Mouse (Mus musculus) embryonic facial prominence, embryonic 10.5 days (tissue): ENCODE results near the gene Gcnt2. TPM values are rescaled to one million over a fixed set of nuclear protein-coding genes. Genes with fewer than 3 reads are reported as not detected.

Source experiments
- DNase-seq: peaks from one replicate; pipeline ENCODE4 v3.0.0-alpha.2; 2017; ENCODE audit warnings: low spot score
- H3K27ac ChIP-seq: fragments of 300-500 bp; sonication (generic); replicated peaks from 2 replicates; pipeline ENCODE4 v1.5.1; 2016; ENCODE audit warnings: mild to moderate bottlenecking
- H3K27me3 ChIP-seq: fragments of 300-500 bp; sonication (generic); replicated peaks from 2 replicates; pipeline ENCODE4 v1.6.1; 2016; ENCODE audit warnings: low read depth, mild to moderate bottlenecking; ENCODE audit not compliant: poor library complexity, severe bottlenecking
- H3K36me3 ChIP-seq: fragments of 300-500 bp; sonication (generic); replicated peaks from 2 replicates; pipeline ENCODE4 v1.6.1; 2016; ENCODE audit warnings: mild to moderate bottlenecking, moderate library complexity
- H3K4me1 ChIP-seq: fragments of 300-500 bp; sonication (generic); 2 replicates; pipeline ENCODE4 v1.6.1; 2016
- H3K4me3 ChIP-seq: fragments of 300-500 bp; sonication (generic); 2 replicates; pipeline ENCODE4 v1.5.1; 2016; ENCODE audit warnings: mild to moderate bottlenecking, moderate library complexity
- H3K9me3 ChIP-seq: fragments of 300-500 bp; sonication (generic); 2 replicates; pipeline ENCODE4 v1.6.1; 2016; ENCODE audit warnings: mild to moderate bottlenecking
- WGBS: fragments of 180-500 bp; shearing (Covaris S2); methylation state at CpG from one replicate; pipeline ENCODE4 v1.1.7; 2016; 5-methylcytosine and 5-hydroxymethylcytosine counted together
- polyA plus RNA-seq: library from polyadenylated mRNA; unstranded; fragments of >200 nt; fragmentation: Nextera tagmentation; extraction: Ambion mirVana; gene quantifications from 2 replicates; pipeline ENCODE4 v1.2.1, GENCODE M21; 2016

Gcnt2 gene
- polyA plus RNA-seq = 2.1 and 2.9 TPM in 2 replicates

- peak within 1 kb of the TSS; percentile 34; the same call in 1 of the 2 replicates for H3K4me3 ChIP-seq
These were observed at the start of gene Gcnt2 for GRCm38 (mm10) chr13:40859652-40860399. Gene Gcnt2 (plus strand): TSS chr13:40859754.

DNA sequence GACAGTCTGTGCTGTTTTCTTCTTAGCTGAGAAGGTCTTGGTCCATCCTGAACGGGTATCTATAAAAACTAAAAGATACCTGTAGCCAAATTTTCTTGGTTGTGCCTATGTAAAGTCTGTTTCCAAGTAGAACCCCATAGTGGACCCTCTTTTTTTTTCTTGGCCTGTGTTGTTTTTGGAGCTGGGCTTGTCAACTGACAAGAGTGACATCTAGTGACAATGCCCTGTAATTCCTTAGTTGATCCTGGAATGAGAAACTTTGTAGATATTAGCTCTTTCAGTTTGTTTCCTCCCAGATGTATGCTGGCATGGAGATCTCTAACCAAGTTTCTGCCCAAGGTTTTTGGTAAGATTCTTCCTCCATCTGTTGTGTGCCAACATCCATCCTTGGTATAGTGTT is 38.9 kb upstream of the Gcnt2 start:
- 54% methylated on average over 1 of the region's 1 CpGs for WGBS
- Histone ChIP-seq H3K36me3 (no peaks in the 10 kb centered on the region), H3K4me3 (no peak overlapping the region), H3K27me3 (no peaks in the 10 kb centered on the region), H3K4me1 (no peaks in the 10 kb centered on the region), H3K27ac (no peak overlapping the region), H3K9me3 (0 out of 2 replicates have a peak, but pooled peaks cover 5% of the 10 kb centered on the region)
- DNase-seq = no peak

More at GRCm38 (mm10) chr13:40859652-40860399, at the start of gene Gcnt2:
- Histone ChIP-seq H3K36me3 (no peaks in the 10 kb centered on the region), H3K4me1 (peaks cover 15% of the 10 kb centered on the region), H3K9me3 (no peaks in the 10 kb centered on the region), H3K27me3 (no peaks in the 10 kb centered on the region), H3K27ac (no peak within 1 kb of the TSS)
- WGBS = 46% methylated on average over 22 of the region's 22 CpGs
- peak; percentile 15 for DNase-seq

DNA sequence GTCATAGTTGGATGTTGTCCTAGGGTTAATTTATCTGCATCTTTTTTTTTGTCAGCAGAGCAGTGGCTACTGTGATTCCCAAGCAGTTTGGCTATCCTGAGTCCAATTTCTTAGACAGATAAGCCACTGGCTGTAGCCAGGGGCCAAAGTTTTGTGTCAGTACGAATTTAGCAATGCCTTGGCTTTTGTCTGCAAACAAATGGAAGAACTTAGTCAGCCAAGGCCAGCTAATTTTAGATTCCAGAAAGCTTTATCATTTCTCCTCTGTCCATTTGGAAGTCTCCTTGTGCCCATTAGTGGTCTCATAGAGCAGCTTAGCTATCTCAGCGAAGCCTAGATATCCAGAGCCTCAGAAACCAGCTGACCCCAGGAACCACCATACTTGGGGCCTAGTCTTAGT is 37.6 kb upstream of the Gcnt2 start:
- 0 out of 2 replicates have a peak, but pooled peaks cover 5% of the 10 kb centered on the region for H3K9me3 ChIP-seq
- no peaks in the 10 kb centered on the region for H3K36me3 ChIP-seq
- H3K27ac ChIP-seq = no peak overlapping the region
- H3K4me1 ChIP-seq = no peaks in the 10 kb centered on the region
- no peak for DNase-seq
- H3K4me3 ChIP-seq = no peak overlapping the region
- H3K27me3 ChIP-seq = no peaks in the 10 kb centered on the region
- WGBS = 79% methylated on average over 2 of the region's 2 CpGs

- no peak overlapping the region for H3K4me3 ChIP-seq
- WGBS = 70% methylated on average over 10 of the region's 10 CpGs
- no peak for DNase-seq
- H3K4me1 ChIP-seq = no peaks in the 10 kb centered on the region
- no peaks in the 10 kb centered on the region for H3K36me3 ChIP-seq
- H3K9me3 ChIP-seq = no peaks in the 10 kb centered on the region
- H3K27me3 ChIP-seq = no peaks in the 10 kb centered on the region; the same call in 1 of the 2 replicates
- no peak overlapping the region for H3K27ac ChIP-seq
These were observed 18.3 kb upstream of the Gcnt2 start for GRCm38 (mm10) chr13:40841146-40841787.

GRCm38 (mm10) chr13:40842141-40842540 is 17.4 kb upstream of the Gcnt2 start:
- H3K9me3 ChIP-seq = no peaks in the 10 kb centered on the region
- H3K36me3 ChIP-seq = no peaks in the 10 kb centered on the region
- no peaks in the 10 kb centered on the region for H3K4me1 ChIP-seq
- no peak overlapping the region for H3K4me3 ChIP-seq
- H3K27ac ChIP-seq = no peak overlapping the region
- H3K27me3 ChIP-seq = no peaks in the 10 kb centered on the region; the same call in 1 of the 2 replicates
- WGBS = 33% methylated on average over 1 of the region's 1 CpGs
- DNase-seq = no peak

DNA sequence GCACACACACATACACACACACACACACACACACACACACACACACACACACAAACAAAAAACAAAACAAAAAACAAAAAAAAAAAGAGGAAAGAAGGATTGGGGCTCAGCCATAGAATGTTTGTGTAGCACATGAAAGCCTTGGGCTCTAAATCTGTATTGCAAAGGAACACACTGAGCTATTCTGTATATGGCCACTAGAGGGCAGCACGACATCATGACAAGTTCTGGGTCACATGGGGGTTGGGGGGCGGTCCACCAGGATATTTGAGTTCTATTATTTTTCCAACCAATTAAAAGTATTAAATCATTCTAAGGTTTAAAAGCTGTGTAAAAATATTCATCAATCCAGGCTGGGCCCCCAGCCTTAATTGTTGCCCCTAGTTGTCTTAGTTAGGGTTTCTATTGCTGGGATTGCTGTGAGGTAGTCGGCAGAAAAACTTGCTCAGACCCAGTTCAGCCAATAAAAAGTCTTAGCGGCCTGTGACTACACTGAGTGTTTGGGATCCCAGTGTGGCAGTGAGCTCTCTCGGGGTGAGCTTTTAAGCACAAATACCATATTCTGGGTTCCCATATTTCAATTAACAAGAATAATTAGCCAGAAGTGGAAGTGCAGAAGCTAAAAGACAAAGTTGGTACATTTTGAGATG is 16.0 kb upstream of the Gcnt2 start:
- peak; percentile 73 for DNase-seq
- H3K36me3 ChIP-seq = no peaks in the 10 kb centered on the region
- no peaks in the 10 kb centered on the region for H3K4me1 ChIP-seq
- no peak overlapping the region for H3K4me3 ChIP-seq
- no peaks in the 10 kb centered on the region; the same call in 1 of the 2 replicates for H3K27me3 ChIP-seq
- H3K27ac ChIP-seq = no peak overlapping the region
- no peaks in the 10 kb centered on the region for H3K9me3 ChIP-seq
- WGBS = 25% methylated on average over 5 of the region's 5 CpGs

GRCm38 (mm10) chr13:40844144-40844543 is 15.4 kb upstream of the Gcnt2 start:
- H3K27me3 ChIP-seq = no peaks in the 10 kb centered on the region; the same call in 1 of the 2 replicates

DNA sequence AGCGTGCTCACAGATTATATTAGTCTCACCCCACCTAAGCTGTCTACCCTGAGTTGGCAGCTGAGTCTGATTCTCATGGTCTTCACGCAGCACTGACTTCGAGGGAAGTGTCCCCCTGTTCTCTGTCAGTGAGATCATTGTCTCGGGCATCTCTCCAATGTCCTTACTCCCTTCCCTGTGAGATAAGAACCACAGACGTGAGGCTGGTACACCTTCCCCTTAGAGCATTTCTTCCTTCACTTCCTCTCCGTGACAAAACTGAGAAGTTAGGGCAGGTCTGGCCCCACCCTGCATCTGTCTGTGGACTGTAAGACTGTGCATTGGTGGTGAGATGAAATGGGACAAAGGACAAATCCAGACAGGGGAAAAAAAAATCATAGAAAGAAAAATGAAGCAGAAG is 13.6 kb upstream of the Gcnt2 start:
- Histone ChIP-seq H3K4me3 (no peak overlapping the region), H3K27me3 (no peaks in the 10 kb centered on the region; the same call in 1 of the 2 replicates), H3K36me3 (no peaks in the 10 kb centered on the region), H3K4me1 (no peaks in the 10 kb centered on the region), H3K9me3 (no peaks in the 10 kb centered on the region), H3K27ac (no peak overlapping the region)
- 66% methylated on average over 6 of the region's 6 CpGs for WGBS
- no peak for DNase-seq

More at GRCm38 (mm10) chr13:40844144-40844543, 15.4 kb upstream of the Gcnt2 start:
- Histone ChIP-seq H3K36me3 (no peaks in the 10 kb centered on the region), H3K9me3 (no peaks in the 10 kb centered on the region), H3K4me1 (no peaks in the 10 kb centered on the region), H3K27ac (no peak overlapping the region), H3K4me3 (no peak overlapping the region)
- no peak for DNase-seq
- WGBS = 91% methylated on average over 5 of the region's 5 CpGs

- Histone ChIP-seq H3K4me3 (no peak overlapping the region), H3K36me3 (no peaks in the 10 kb centered on the region), H3K27ac (no peak overlapping the region), H3K4me1 (no peaks in the 10 kb centered on the region), H3K9me3 (no peaks in the 10 kb centered on the region), H3K27me3 (no peaks in the 10 kb centered on the region; the same call in 1 of the 2 replicates)
- no peak for DNase-seq
- WGBS = 67% methylated on average over 9 of the region's 9 CpGs
These were observed 13.2 kb upstream of the Gcnt2 start for GRCm38 (mm10) chr13:40846375-40846774.

- no peak overlapping the region for H3K4me3 ChIP-seq
- H3K9me3 ChIP-seq = no peaks in the 10 kb centered on the region
- H3K27me3 ChIP-seq = no peaks in the 10 kb centered on the region; the same call in 1 of the 2 replicates
- H3K27ac ChIP-seq = no peak overlapping the region
- H3K36me3 ChIP-seq = no peaks in the 10 kb centered on the region
- no peaks in the 10 kb centered on the region for H3K4me1 ChIP-seq
- no peak for DNase-seq
- 95% methylated on average over 4 of the region's 4 CpGs for WGBS
These were observed 11.7 kb upstream of the Gcnt2 start for GRCm38 (mm10) chr13:40847898-40848297.

GRCm38 (mm10) chr13:40850686-40851085 is 8.9 kb upstream of the Gcnt2 start:
- Histone ChIP-seq H3K27me3 (no peaks in the 10 kb centered on the region; the same call in 1 of the 2 replicates), H3K4me3 (no peak overlapping the region), H3K9me3 (no peaks in the 10 kb centered on the region), H3K4me1 (peaks cover 10% of the 10 kb centered on the region), H3K27ac (no peak overlapping the region), H3K36me3 (no peaks in the 10 kb centered on the region)
- 86% methylated on average over 6 of the region's 6 CpGs for WGBS
- DNase-seq = no peak

GRCm38 (mm10) chr13:40851281-40851680 is 8.3 kb upstream of the Gcnt2 start:
- H3K27me3 ChIP-seq = no peaks in the 10 kb centered on the region; the same call in 1 of the 2 replicates
- H3K4me1 ChIP-seq = peaks cover 10% of the 10 kb centered on the region
- no peak overlapping the region for H3K4me3 ChIP-seq
- 82% methylated on average over 7 of the region's 7 CpGs for WGBS
- no peaks in the 10 kb centered on the region for H3K36me3 ChIP-seq
- H3K27ac ChIP-seq = no peak overlapping the region
- no peak for DNase-seq
- no peaks in the 10 kb centered on the region for H3K9me3 ChIP-seq
